Mouse (Mus musculus): ENCODE measurements at regions not wholly inside any gene's neighbourhood (a gene's known extent, or its start where the extent isn't known, plus 50 kb on each side); places are given as distances from the start of the nearest gene placed in this dataset.
A peak's percentile ranks its signal among the peaks of the same experiment; 100 is the strongest.

DNA sequence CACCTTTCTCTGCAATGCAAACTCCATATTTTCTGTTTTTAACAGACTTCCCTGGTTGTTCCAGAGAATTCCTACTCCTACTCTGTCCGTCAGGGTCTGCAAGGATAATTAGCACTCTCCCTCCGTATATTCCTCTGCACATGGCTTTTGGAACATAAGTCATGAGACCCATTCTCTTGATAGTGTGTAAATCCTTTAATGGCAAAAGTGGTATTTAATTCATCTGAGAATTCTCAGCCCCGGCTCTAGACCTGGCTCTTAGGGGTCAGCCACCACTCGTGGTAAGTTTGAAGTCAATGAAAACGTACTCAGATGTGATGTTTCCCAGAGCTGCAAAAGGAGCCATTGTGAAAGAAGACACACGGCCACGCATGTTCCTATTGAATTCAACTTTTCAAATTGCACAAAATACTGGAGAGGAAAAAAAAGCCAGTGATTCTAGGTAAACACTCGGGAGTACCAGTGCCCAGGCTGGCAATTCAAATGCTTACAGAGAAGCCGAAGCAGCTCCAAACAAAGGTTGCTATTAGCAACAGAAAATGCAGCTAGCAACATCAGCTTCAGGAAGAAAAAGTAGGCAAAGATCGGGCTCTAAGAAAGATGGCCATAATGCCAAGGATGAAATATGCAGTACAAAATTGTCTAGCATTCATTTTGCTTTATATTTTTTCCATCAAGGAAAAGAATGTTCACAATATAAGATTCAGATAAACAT is 258.2 kb upstream of the Zpld1 start:
- no peak overlapping the region for H3K4me3 ChIP-seq (ENCODE audit: insufficient read depth, low read length)
- TF ChIP-seq CTCF (IDR thresholded peaks at IDR 0.05; ENCODE audit: low read depth, low read length) (no peak), POLR2A (IDR thresholded peaks at IDR 0.05; ENCODE audit: borderline replicate concordance, low read depth, low read length) (no peak)
- H3K4me1 ChIP-seq (ENCODE audit: control insufficient read depth, insufficient read depth, low read length): peaks cover 22% of the 10 kb centered on the region
- no peak overlapping the region for H3K27ac ChIP-seq (ENCODE audit: insufficient read depth, low read depth, low read length)

DNA sequence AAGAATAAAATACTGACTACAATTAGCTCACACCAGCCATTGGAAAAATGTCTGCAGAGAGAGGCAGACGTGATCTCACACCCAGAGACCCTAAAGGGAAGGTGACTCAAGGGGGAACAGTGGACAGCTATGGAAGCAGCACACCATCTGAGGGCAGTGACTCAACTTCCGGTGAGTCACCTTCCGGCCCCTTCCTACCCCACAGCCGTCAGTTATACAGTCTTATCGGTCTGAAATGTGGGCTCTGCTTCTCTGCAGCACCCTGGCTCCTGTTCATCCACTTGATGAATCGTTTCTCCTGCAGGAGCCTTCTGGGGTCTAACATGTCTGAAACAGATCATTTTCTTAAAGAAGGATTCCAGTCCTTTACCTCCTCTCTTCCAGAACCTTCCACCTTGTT is 257.4 kb upstream of the Zpld1 start:
- Histone ChIP-seq H3K27ac (ENCODE audit: insufficient read depth, low read depth, low read length) (peak overlapping the region; percentile 30; the same call in 1 of the 2 replicates), H3K4me1 (ENCODE audit: control insufficient read depth, insufficient read depth, low read length) (peaks cover 28% of the 10 kb centered on the region), H3K4me3 (ENCODE audit: insufficient read depth, low read length) (no peak overlapping the region)
- no peak for TF ChIP-seq POLR2A (IDR thresholded peaks at IDR 0.05; ENCODE audit: borderline replicate concordance, low read depth, low read length)
- TF ChIP-seq CTCF (IDR thresholded peaks at IDR 0.05; ENCODE audit: low read depth, low read length): no peak

DNA sequence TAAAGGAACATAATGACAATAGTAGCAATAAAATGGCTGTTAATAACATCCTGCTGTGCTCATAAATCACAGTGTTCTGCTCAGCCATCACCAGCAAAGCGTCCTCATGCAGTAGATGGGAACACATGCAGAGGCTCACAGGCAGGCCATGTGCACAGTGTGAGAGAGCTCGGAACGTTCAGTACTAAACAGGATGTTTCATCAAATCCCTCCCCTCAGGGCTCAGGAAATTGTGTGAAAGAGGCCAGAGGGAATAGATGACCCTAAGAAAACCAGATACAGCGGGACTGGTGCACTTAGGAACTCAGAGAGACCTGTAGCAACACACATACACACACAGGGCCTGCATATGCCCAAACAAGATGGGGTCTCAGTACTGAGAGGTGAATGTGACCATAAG is 256.1 kb upstream of the Zpld1 start:
- peaks cover 28% of the 10 kb centered on the region for H3K4me1 ChIP-seq (ENCODE audit: control insufficient read depth, insufficient read depth, low read length)
- TF ChIP-seq POLR2A (IDR thresholded peaks at IDR 0.05; ENCODE audit: borderline replicate concordance, low read depth, low read length) (no peak), CTCF (IDR thresholded peaks at IDR 0.05; ENCODE audit: low read depth, low read length) (no peak)
- H3K4me3 ChIP-seq (ENCODE audit: insufficient read depth, low read length): no peak overlapping the region
- H3K27ac ChIP-seq (ENCODE audit: insufficient read depth, low read depth, low read length): no peak overlapping the region

DNA sequence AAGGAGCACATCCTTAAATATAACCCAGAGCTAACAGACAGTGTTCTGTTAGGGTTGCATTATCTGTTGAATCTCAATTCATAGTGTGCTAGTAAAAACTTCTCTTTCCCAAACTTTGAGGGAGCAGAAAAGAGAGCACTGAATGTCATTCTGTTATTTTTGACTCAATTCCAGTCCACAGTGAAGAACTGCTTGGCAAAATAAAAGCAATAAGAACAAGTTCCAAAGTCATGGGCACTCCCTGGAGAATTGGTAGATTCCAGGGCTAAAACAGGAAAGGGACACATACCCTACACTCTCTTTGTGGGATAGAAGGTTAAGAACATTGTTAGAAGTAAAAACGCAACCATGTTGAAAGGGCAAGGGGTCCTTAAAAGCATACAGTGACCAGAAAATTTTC is 253.6 kb upstream of the Zpld1 start:
- Histone ChIP-seq H3K4me1 (ENCODE audit: control insufficient read depth, insufficient read depth, low read length) (peaks cover 28% of the 10 kb centered on the region), H3K4me3 (ENCODE audit: insufficient read depth, low read length) (no peak overlapping the region), H3K27ac (ENCODE audit: insufficient read depth, low read depth, low read length) (no peak overlapping the region)
- TF ChIP-seq POLR2A (IDR thresholded peaks at IDR 0.05; ENCODE audit: borderline replicate concordance, low read depth, low read length): no peak
- TF ChIP-seq CTCF (IDR thresholded peaks at IDR 0.05; ENCODE audit: low read depth, low read length): no peak

DNA sequence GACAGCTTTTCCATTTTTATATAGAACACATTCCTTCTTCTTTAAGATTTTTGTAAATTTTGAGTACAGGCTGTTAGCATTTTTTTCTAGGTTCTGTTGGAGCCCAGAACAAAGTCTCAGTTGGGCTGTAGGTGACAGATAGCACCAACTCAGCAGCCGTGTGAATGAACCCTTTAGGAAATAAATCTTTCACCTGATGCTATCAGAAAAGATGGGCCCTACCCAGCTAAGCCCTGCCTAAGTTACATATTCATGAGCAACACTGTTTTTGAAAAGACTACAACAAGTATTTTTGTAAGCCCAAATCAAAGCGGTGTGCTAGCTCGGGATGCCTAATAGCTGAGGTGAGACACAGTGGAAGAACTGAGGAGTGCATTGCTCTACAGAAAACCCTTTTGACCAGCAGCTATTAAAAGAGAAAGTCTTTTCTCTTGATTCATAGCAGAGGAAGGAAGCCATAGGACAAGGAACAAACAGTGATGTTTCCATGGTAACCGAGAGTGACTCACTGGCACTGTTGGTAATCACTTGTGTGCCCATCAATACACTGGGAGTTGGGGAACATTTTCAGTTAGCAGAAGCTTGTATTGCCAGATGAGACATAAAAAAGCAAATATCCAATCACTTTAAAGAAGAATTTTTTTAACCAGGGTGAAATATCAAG is 253.0 kb upstream of the Zpld1 start:
- Histone ChIP-seq H3K27ac (ENCODE audit: insufficient read depth, low read depth, low read length) (peak overlapping the region; percentile 36), H3K4me3 (ENCODE audit: insufficient read depth, low read length) (peak overlapping the region; percentile 8; the same call in 1 of the 2 replicates), H3K4me1 (ENCODE audit: control insufficient read depth, insufficient read depth, low read length) (peaks cover 23% of the 10 kb centered on the region)
- TF ChIP-seq CTCF (IDR thresholded peaks at IDR 0.05; ENCODE audit: low read depth, low read length) (no peak), POLR2A (IDR thresholded peaks at IDR 0.05; ENCODE audit: borderline replicate concordance, low read depth, low read length) (no peak)

DNA sequence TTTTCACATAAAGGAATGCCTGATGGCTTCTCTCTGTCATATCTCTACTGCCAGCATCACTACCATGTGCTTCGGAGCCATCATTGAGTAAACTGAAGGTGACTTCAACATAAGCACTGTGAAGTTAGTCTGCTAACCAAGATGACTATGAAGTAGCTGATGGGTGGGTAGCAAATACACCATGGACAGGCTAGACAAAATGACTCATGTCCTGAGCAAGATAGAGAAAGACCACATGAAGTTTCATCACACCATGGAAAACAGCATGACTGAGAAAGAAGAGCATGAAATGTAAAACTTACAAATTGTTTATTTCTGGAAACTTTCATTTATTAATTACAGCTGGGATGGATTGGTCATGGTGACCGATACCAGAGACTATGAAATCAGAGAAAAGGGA is 249.3 kb upstream of the Zpld1 start:
- no peak overlapping the region for H3K27ac ChIP-seq (ENCODE audit: insufficient read depth, low read depth, low read length)
- peaks cover 9% of the 10 kb centered on the region for H3K4me1 ChIP-seq (ENCODE audit: control insufficient read depth, insufficient read depth, low read length)
- H3K4me3 ChIP-seq (ENCODE audit: insufficient read depth, low read length): no peak overlapping the region
- TF ChIP-seq CTCF (IDR thresholded peaks at IDR 0.05; ENCODE audit: low read depth, low read length) (no peak), POLR2A (IDR thresholded peaks at IDR 0.05; ENCODE audit: borderline replicate concordance, low read depth, low read length) (no peak)

DNA sequence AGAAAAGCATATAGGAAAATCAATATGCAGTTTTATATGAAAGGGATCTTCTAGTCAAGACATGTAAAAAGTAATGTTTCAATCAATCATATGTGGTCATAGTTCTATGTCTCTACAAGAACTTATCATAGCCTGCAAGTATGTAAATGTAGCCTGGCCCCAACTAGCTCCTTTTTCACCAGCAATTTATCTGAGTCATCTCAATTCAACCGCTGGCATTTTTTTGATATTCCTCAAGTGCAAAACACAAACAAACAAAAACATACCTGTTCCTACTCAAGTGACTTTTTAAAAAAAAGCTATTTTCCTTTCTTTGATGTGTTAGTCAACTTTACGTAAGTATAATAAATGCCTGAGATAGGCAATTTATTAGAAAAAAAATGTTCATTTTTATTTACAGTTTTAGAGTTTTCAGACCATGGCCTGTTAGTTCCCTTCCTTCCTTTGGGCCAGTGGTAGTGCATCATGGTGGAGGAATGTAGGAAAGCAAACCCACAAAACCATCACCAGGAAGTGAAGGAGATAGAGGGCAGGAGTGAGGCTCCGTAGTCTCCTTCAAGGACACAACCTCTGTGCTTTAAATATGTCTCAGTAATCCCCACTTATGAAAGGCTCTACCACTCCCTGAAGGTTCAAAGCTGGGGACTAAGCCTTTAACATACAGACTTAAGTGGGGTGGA is 242.7 kb upstream of the Zpld1 start:
- Histone ChIP-seq H3K4me1 (ENCODE audit: control insufficient read depth, insufficient read depth, low read length) (0 out of 2 replicates have a peak, but pooled peaks cover 2% of the 10 kb centered on the region), H3K4me3 (ENCODE audit: insufficient read depth, low read length) (no peak overlapping the region), H3K27ac (ENCODE audit: insufficient read depth, low read depth, low read length) (no peak overlapping the region)
- TF ChIP-seq POLR2A (IDR thresholded peaks at IDR 0.05; ENCODE audit: borderline replicate concordance, low read depth, low read length) (no peak), CTCF (IDR thresholded peaks at IDR 0.05; ENCODE audit: low read depth, low read length) (no peak)

DNA sequence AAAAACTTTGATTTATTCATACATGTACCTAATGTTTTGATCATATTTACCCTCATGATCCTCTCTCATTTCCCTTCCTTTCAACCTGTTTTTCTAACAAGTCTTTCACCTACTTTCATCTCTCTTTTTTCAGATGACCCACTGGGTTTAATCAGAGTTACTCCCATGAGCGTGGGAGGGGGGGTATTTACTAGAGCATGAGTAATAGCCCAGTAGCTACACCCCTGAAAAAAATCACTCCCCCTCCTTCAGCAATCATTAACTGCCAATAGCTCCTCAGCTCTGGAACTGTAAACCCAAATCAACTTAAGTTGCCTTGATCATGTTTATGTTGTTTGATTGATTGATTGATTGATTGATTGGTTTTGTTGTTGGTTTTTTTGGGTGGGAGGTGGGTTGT is 241.4 kb upstream of the Zpld1 start:
- Histone ChIP-seq H3K4me3 (ENCODE audit: insufficient read depth, low read length) (no peak overlapping the region), H3K4me1 (ENCODE audit: control insufficient read depth, insufficient read depth, low read length) (0 out of 2 replicates have a peak, but pooled peaks cover 2% of the 10 kb centered on the region), H3K27ac (ENCODE audit: insufficient read depth, low read depth, low read length) (no peak overlapping the region)
- no peak for TF ChIP-seq POLR2A (IDR thresholded peaks at IDR 0.05; ENCODE audit: borderline replicate concordance, low read depth, low read length)
- no peak for TF ChIP-seq CTCF (IDR thresholded peaks at IDR 0.05; ENCODE audit: low read depth, low read length)

DNA sequence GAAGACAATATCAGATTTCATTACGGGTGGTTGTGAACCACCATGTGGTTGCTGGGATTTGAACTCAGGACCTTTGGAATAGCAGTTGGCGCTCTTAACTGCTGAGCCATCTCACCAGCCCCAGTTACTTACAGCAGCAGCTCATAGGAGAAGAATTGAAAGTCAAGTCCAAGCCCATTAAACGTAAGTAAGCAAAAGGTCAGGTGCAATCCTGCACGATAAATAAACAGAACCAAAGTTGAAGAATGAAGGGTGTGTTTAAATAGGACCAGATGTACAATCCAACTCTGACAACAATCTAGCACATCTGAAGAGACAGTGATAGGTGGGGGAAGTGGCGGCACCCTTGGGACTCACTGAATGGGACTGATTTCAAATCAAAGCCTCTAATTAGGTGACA is 239.8 kb upstream of the Zpld1 start:
- Histone ChIP-seq H3K4me3 (ENCODE audit: insufficient read depth, low read length) (no peak overlapping the region), H3K27ac (ENCODE audit: insufficient read depth, low read depth, low read length) (no peak overlapping the region), H3K4me1 (ENCODE audit: control insufficient read depth, insufficient read depth, low read length) (0 out of 2 replicates have a peak, but pooled peaks cover 2% of the 10 kb centered on the region)
- TF ChIP-seq POLR2A (IDR thresholded peaks at IDR 0.05; ENCODE audit: borderline replicate concordance, low read depth, low read length): no peak
- TF ChIP-seq CTCF (IDR thresholded peaks at IDR 0.05; ENCODE audit: low read depth, low read length): no peak

DNA sequence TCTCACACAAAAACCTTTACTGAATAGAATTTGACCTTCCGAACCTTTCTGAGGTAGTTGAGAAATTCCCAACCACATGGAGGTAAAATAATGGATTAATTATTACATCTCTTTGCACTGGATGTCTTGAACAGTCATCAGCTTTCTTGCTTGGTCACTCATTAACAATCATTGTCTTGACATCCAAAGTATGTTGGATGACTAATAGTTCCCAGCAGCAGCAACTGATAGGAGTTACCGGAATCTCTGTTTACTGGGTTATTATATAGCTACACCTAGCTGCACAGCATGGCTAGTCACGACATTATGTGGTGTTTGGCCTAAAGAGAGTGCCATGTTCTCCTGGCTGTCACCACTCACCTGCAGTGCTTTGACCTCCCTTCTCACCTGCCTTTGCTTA is 234.9 kb upstream of the Zpld1 start:
- no peak overlapping the region for H3K27ac ChIP-seq (ENCODE audit: insufficient read depth, low read depth, low read length)
- no peak overlapping the region for H3K4me3 ChIP-seq (ENCODE audit: insufficient read depth, low read length)
- 0 out of 2 replicates have a peak, but pooled peaks cover 2% of the 10 kb centered on the region for H3K4me1 ChIP-seq (ENCODE audit: control insufficient read depth, insufficient read depth, low read length)
- no peak for TF ChIP-seq POLR2A (IDR thresholded peaks at IDR 0.05; ENCODE audit: borderline replicate concordance, low read depth, low read length)
- TF ChIP-seq CTCF (IDR thresholded peaks at IDR 0.05; ENCODE audit: low read depth, low read length): no peak

Measured in bone marrow macrophage, adult 2 months (primary cell).